Mouse (Mus musculus): ENCODE measurements around the gene Hand2. TPM values are rescaled to one million over a fixed set of nuclear protein-coding genes. Genes with fewer than 3 reads are reported as not detected.

Gene Hand2
- polyA plus RNA-seq, 1 experiment from 2014 or later, result 7.7 TPM

DNA sequence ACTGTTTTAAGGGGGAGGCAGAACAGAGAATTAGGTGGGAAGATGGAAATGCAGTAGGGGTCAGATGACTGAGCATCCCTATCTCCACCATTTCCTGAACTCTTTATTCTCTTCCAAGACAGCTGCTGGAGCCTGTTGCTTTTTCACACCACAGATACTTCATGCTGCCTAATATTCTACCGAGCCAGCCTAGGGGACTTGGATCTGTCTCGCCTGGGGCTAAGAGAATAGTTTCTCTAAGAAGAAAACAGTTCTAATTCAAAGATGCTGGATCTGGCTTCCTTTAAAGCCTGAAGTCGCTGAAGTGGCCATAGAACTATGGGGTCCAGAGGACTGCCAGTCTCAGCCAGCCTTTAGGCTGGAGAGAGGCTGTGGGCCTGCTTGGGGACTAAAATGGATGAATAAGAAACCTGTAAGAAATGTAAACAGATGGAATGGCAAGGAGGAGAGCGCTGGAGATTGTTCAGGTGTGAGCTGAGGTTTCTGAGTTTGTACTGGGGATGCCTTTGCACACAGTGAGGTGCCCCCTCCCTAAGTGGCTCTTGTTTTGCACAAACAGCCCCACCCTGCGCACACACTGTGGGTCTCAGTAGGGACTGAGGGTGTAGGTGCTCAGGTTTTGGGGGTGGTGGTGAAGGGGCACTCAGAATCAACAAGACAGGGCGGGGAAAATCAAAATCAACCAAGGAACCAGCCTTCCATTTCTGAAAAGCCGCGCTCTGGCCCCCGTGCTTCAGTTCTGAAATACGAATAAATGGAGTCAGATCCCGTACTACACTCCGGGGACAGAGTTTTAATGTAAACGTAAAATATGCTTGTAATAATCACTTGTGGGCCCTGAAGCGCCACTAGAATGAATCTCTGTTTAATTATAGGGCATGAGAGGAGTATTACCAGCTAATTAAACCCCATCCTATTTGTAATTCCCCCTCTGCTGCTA lies 19.2 kb downstream of the Hand2 start:
- WGBS, result 37% methylated on average over 14 of the region's 14 CpGs
- H3K4me1 ChIP-seq (replicated peaks; ENCODE audit: control insufficient read depth, insufficient read depth), result 0 out of 2 replicates have a peak, but pooled peaks cover 2% of the 10 kb centered on the region
- H3K27ac ChIP-seq (replicated peaks), result no peak overlapping the region
- peaks cover 25% of the 10 kb centered on the region; the same call in 1 of the 2 replicates for H3K27me3 ChIP-seq (ENCODE audit: control insufficient read depth, insufficient read depth, low read length)
- H3K36me3 ChIP-seq (ENCODE audit: control insufficient read depth, insufficient read depth, low read length), result no peaks in the 10 kb centered on the region
- peak; percentile 11 for DNase-seq (ENCODE audit: low spot score)
- TF ChIP-seq EP300 (optimal IDR thresholded peaks at IDR 0.05), result no peak
- no peak for TF ChIP-seq CTCF (IDR thresholded peaks at IDR 0.05; ENCODE audit: low read depth)
- no peaks in the 10 kb centered on the region for H3K9me3 ChIP-seq (ENCODE audit: control insufficient read depth, low read length)
- peak overlapping the region; percentile 41; the same call in 1 of the 2 replicates for H3K4me2 ChIP-seq (replicated peaks; ENCODE audit: low read depth)
- H3K4me3 ChIP-seq (ENCODE audit: low read depth, low read length), result no peak overlapping the region
- ATAC-seq (ENCODE audit: low FRiP score, low TSS enrichment), result no peak
- no peak overlapping the region for H3K9ac ChIP-seq (ENCODE audit: low read length)

- H3K36me3 ChIP-seq (ENCODE audit: control insufficient read depth, insufficient read depth, low read length), result no peaks in the 10 kb centered on the region
- DNase-seq (ENCODE audit: low spot score) (peak; percentile 23), ATAC-seq (ENCODE audit: low FRiP score, low TSS enrichment) (peak; percentile 56; the same call in 1 of the 2 replicates)
- TF ChIP-seq CTCF (IDR thresholded peaks at IDR 0.05; ENCODE audit: low read depth), result 0 out of 2 replicates have a peak, but pooled peaks have one; percentile 14
- no peak for TF ChIP-seq EP300 (optimal IDR thresholded peaks at IDR 0.05)
- H3K4me3 ChIP-seq (ENCODE audit: low read depth, low read length), result peak overlapping the region; percentile 33
- H3K27me3 ChIP-seq (ENCODE audit: control insufficient read depth, insufficient read depth, low read length), result peaks cover 21% of the 10 kb centered on the region; the same call in 1 of the 2 replicates
- H3K4me2 ChIP-seq (replicated peaks; ENCODE audit: low read depth), result peak overlapping the region; percentile 41
- no peaks in the 10 kb centered on the region for H3K9me3 ChIP-seq (ENCODE audit: control insufficient read depth, low read length)
- H3K27ac ChIP-seq (replicated peaks), result peak overlapping the region; percentile 45
- H3K4me1 ChIP-seq (replicated peaks; ENCODE audit: control insufficient read depth, insufficient read depth), result 0 out of 2 replicates have a peak, but pooled peaks cover 2% of the 10 kb centered on the region
- 20% methylated on average over 41 of the region's 41 CpGs for WGBS
- H3K9ac ChIP-seq (ENCODE audit: low read length), result peak overlapping the region; percentile 53; the same call in 1 of the 2 replicates
Observed at GRCm38 (mm10) chr8:57340840-57341540, 20.2 kb downstream of the Hand2 start.

GRCm38 (mm10) chr8:57341541-57341840 lies 20.7 kb downstream of the Hand2 start:
- no peaks in the 10 kb centered on the region for H3K9me3 ChIP-seq (ENCODE audit: control insufficient read depth, low read length)
- TF ChIP-seq EP300 (optimal IDR thresholded peaks at IDR 0.05) (no peak), CTCF (IDR thresholded peaks at IDR 0.05; ENCODE audit: low read depth) (no peak)
- H3K4me3 ChIP-seq (ENCODE audit: low read depth, low read length), result peak overlapping the region; percentile 33
- peak overlapping the region; percentile 53; the same call in 1 of the 2 replicates for H3K9ac ChIP-seq (ENCODE audit: low read length)
- 26% methylated on average over 6 of the region's 6 CpGs for WGBS
- peak overlapping the region; percentile 41 for H3K4me2 ChIP-seq (replicated peaks; ENCODE audit: low read depth)
- H3K27ac ChIP-seq (replicated peaks), result no peak overlapping the region
- H3K4me1 ChIP-seq (replicated peaks; ENCODE audit: control insufficient read depth, insufficient read depth), result 0 out of 2 replicates have a peak, but pooled peaks cover 2% of the 10 kb centered on the region
- H3K27me3 ChIP-seq (ENCODE audit: control insufficient read depth, insufficient read depth, low read length), result peaks cover 21% of the 10 kb centered on the region; the same call in 1 of the 2 replicates
- no peaks in the 10 kb centered on the region for H3K36me3 ChIP-seq (ENCODE audit: control insufficient read depth, insufficient read depth, low read length)
- DNase-seq (ENCODE audit: low spot score), result no peak
- no peak for ATAC-seq (ENCODE audit: low FRiP score, low TSS enrichment)

DNA sequence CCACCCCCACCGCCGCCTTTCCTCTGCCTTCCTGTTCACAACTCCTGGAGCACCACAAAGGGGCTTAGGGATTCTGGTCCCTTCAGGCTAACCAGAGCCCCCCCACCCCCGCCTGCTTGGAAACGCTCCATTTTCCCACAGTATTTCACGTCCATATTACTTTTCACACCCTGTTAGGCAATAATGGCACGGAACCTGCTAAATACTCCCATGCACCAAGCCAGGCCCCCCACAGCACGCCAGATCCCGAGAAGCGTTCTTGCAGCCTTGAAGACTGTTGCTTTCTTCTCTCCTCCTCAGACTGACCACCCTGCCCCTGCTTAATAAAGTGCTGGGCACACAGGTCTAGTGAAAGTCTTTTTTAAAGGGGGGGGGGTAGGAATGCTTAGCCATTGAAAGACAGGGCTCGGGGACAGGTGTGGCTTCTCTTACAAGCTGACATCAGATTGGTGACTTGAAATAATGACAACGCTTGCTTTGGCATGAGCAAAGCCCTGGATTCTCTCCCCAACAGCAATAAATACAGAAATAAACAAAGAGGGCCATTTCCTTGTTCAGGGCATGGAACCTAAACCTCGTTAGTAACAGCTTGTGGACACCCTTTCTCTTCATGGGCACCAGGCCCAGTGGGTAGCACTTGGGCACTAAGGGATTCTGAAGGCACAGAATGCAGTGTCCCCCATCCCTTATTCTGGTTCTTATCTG lies 21.8 kb downstream of the Hand2 start:
- Histone ChIP-seq H3K27ac (replicated peaks) (no peak overlapping the region), H3K9me3 (ENCODE audit: control insufficient read depth, low read length) (no peaks in the 10 kb centered on the region), H3K4me1 (replicated peaks; ENCODE audit: control insufficient read depth, insufficient read depth) (0 out of 2 replicates have a peak, but pooled peaks cover 2% of the 10 kb centered on the region), H3K9ac (ENCODE audit: low read length) (no peak overlapping the region), H3K4me2 (replicated peaks; ENCODE audit: low read depth) (no peak overlapping the region), H3K4me3 (ENCODE audit: low read depth, low read length) (no peak overlapping the region), H3K36me3 (ENCODE audit: control insufficient read depth, insufficient read depth, low read length) (no peaks in the 10 kb centered on the region), H3K27me3 (ENCODE audit: control insufficient read depth, insufficient read depth, low read length) (peaks cover 16% of the 10 kb centered on the region; the same call in 1 of the 2 replicates)
- ATAC-seq (ENCODE audit: low FRiP score, low TSS enrichment) (no peak), DNase-seq (ENCODE audit: low spot score) (no peak)
- no peak for TF ChIP-seq EP300 (optimal IDR thresholded peaks at IDR 0.05)
- no peak for TF ChIP-seq CTCF (IDR thresholded peaks at IDR 0.05; ENCODE audit: low read depth)
- 30% methylated on average over 10 of the region's 12 CpGs for WGBS

DNA sequence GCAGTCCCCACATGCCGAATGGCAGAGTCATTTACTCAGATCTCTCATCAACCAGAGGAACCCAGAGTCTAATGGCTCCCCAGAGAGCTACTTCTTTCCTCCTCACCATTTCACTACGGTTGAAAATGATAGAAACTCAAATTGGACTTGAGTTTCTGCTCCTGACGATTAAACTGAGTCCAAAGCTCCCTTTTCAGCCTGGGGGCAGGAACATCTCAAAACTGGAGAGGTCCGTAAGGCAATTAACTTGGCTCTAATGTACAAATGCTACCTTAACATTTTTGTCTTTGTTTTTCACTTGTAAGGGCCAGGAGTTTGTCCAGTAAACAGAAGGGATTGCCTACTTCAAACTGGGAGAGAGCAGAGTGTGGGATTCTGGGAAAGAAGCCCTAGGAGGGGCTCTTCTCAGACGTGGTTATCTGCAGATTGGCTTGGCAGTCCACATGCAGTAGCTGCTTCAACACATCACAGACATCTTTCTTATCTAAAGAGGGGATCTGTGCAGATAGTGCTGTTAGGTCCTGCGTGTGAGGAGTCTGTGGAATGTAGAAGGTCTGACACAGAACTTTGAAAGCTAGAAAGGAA lies 23.0 kb downstream of the Hand2 start:
- Histone ChIP-seq H3K9ac (ENCODE audit: low read length) (no peak overlapping the region), H3K36me3 (ENCODE audit: control insufficient read depth, insufficient read depth, low read length) (no peaks in the 10 kb centered on the region), H3K27me3 (ENCODE audit: control insufficient read depth, insufficient read depth, low read length) (peaks cover 21% of the 10 kb centered on the region; the same call in 1 of the 2 replicates), H3K9me3 (ENCODE audit: control insufficient read depth, low read length) (no peaks in the 10 kb centered on the region), H3K4me2 (replicated peaks; ENCODE audit: low read depth) (no peak overlapping the region), H3K4me3 (ENCODE audit: low read depth, low read length) (no peak overlapping the region), H3K27ac (replicated peaks) (no peak overlapping the region), H3K4me1 (replicated peaks; ENCODE audit: control insufficient read depth, insufficient read depth) (0 out of 2 replicates have a peak, but pooled peaks cover 2% of the 10 kb centered on the region)
- DNase-seq (ENCODE audit: low spot score), result no peak
- WGBS, result 32% methylated on average over 6 of the region's 6 CpGs
- ATAC-seq (ENCODE audit: low FRiP score, low TSS enrichment), result no peak
- no peak for TF ChIP-seq CTCF (IDR thresholded peaks at IDR 0.05; ENCODE audit: low read depth)
- no peak for TF ChIP-seq EP300 (optimal IDR thresholded peaks at IDR 0.05)
